Mouse (Mus musculus): ENCODE results near the gene Orai3. TPM values are rescaled to one million over a fixed set of nuclear protein-coding genes. Genes with fewer than 3 reads are reported as not detected.
"Not testable (repeated sequence)": the region's sequence is repeated elsewhere in the genome, so short reads cannot be mapped to it uniquely, and the experiment has no call there.

The Orai3 gene
- 25.8 TPM for polyA plus RNA-seq (2021)

DNA sequence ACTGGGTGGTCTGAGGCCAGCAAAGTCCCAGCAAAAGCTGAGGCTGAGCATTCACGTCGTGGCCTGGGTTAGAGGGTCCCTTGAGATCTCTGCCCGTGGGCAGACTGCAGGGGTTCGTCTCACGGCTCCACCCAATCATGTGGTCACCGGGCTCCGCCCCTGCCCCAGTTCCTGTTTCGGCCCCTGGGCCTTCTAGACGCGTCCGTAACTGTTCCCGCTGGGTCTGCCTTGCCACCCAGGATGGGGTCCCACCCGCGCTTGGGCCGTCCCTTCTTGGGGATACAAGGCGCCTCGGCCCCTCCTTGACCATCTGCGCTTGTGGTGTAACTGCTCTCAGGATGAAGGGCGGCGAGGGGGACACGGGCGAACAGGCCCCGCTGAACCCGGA lies at the start of gene Orai3:
TSS of gene Orai3 (plus strand) at position 165 of the 388 bp plus-strand sequence.
- no peak for TF ChIP-seq CTCF (IDR thresholded peaks at IDR 0.05)
- ChIA-PET POLR2A (interaction anchor here (0.8 to 1.2 kb wide), 2 partner anchors 16 to 31 kb away, joined by 3 to 4 read pairs; partner anchors contain the start of gene Hsd3b7), CTCF (interaction anchor here (1.2 kb wide), 1 partner anchor 31 kb away, joined by 3 read pairs; the partner anchor contains the start of gene Hsd3b7)
- DNase-seq (ENCODE audit: low read depth, low spot score) = no peak
- peak; percentile 71 for ATAC-seq
- no peaks in the 10 kb centered on the region for H3K27me3 ChIP-seq
- in situ Hi-C loops (cut with MboI; ENCODE audit: low pct_unique_long_range_greater_than_20kb) = no loop called here

- ChIA-PET POLR2A (no interaction called here), CTCF (interaction anchor here (1.1 to 1.5 kb wide), 2 partner anchors 51 to 69 kb away, joined by 3 to 6 read pairs; no protein-coding TSS in a partner anchor)
- no peak for TF ChIP-seq CTCF (IDR thresholded peaks at IDR 0.05)
- ATAC-seq = no peak
- no peak for DNase-seq (ENCODE audit: low read depth, low spot score)
- H3K27me3 ChIP-seq = no peaks in the 10 kb centered on the region
- in situ Hi-C loops (cut with MboI; ENCODE audit: low pct_unique_long_range_greater_than_20kb) = no loop called here
Measured at GRCm38 (mm10) chr7:127725490-127725889, 44.1 kb upstream of the Orai3 start.

- no peak for DNase-seq (ENCODE audit: low read depth, low spot score)
- TF ChIP-seq CTCF (IDR thresholded peaks at IDR 0.05) = no peak
- in situ Hi-C loops (cut with MboI; ENCODE audit: low pct_unique_long_range_greater_than_20kb) = no loop called here
- no peaks in the 10 kb centered on the region for H3K27me3 ChIP-seq
- POLR2A ChIA-PET = no interaction called here
- CTCF ChIA-PET = interaction anchor here (1.1 kb wide), 1 partner anchor 69 kb away, joined by 3 read pairs; no protein-coding TSS in a partner anchor
- ATAC-seq = no peak
Measured at GRCm38 (mm10) chr7:127725924-127726323, 43.7 kb upstream of the Orai3 start.

GRCm38 (mm10) chr7:127727898-127728297 lies 41.7 kb upstream of the Orai3 start:
- DNase-seq (ENCODE audit: low read depth, low spot score) = no peak
- H3K27me3 ChIP-seq = no peaks in the 10 kb centered on the region
- ATAC-seq = no peak
- in situ Hi-C loops (cut with MboI; ENCODE audit: low pct_unique_long_range_greater_than_20kb) = no loop called here
- CTCF ChIA-PET = no interaction called here
- POLR2A ChIA-PET = no interaction called here
- TF ChIP-seq CTCF (IDR thresholded peaks at IDR 0.05) = no peak

DNA sequence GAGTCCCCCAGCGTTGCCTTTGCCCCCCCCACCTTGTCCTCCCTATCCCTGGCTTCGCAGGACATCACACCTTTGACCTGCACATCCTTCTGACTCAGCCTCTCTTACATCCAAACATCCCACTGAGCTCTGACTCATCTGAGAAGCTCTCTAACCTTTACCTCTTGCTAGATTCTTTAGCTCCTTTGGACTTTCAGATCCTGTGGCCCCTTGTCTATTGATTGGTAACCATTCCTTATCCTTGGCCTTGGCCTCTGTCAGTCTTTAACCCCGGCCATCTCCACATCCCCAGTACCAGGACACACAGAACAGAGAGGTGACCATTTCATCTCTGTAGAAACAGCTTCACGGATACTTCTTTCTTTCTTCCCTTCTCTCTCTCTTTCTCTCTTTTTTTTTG lies 39.4 kb upstream of the Orai3 start:
- ChIA-PET POLR2A (interaction anchor here (0.6 kb wide), 2 partner anchors 45 to 114 kb away, joined by 4 to 7 read pairs; no protein-coding TSS in a partner anchor), CTCF (interaction anchor here (2.4 kb wide), 1 partner anchor 55 kb away, joined by 8 read pairs; no protein-coding TSS in a partner anchor)
- no peaks in the 10 kb centered on the region for H3K27me3 ChIP-seq
- no peak for DNase-seq (ENCODE audit: low read depth, low spot score)
- in situ Hi-C loops (cut with MboI; ENCODE audit: low pct_unique_long_range_greater_than_20kb) = no loop called here
- ATAC-seq = no peak
- no peak for TF ChIP-seq CTCF (IDR thresholded peaks at IDR 0.05)

GRCm38 (mm10) chr7:127732066-127732465 lies 37.5 kb upstream of the Orai3 start, which contains the start of gene Ctf2:
TSS of gene Ctf2 (minus strand) at chr7:127732166.
- ATAC-seq; DNase-seq (ENCODE audit: low read depth, low spot score); H3K27me3 ChIP-seq; POLR2A ChIA-PET; in situ Hi-C loops (cut with MboI; ENCODE audit: low pct_unique_long_range_greater_than_20kb); CTCF ChIA-PET: not testable (repeated sequence)

DNA sequence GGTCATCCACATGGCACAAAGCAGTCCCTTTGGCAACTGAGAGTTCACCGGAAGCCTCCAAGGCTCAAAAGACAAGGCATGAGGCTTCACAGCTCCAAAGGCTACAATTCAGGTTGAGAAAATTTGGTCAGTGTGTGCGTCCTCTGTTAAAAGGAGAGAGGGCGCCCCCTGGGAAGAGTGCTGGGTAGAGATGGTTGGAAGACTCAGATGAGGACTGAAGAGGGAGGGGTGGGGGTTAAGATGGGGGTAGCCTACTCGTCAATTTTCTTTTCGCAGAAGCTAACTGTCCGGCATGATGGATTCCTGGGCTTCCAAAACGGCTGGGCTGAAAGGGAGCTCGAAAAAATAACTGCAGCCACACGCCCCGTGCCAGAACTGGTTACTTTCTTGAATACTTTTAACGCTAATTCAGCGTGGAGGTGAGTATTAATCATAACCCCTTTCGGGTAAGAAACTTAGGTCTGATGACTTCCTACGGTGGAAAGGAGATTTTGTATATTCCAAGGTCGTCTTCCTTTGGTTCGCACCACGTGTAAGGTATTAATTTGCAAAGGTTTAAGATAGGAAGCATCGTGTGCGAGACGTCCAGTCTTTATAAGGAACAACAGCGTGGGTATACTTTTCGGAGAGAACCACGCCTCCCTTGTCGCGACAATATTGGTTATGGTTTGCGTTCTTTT lies 25.1 kb upstream of the Orai3 start, which contains the start of gene Fbxl19:
TSS of gene Fbxl19 (plus strand) at position 178 of the 680 bp plus-strand sequence.
- no peak for TF ChIP-seq CTCF (IDR thresholded peaks at IDR 0.05)
- DNase-seq (ENCODE audit: low read depth, low spot score) = no peak
- no peak for ATAC-seq
- in situ Hi-C loops (cut with MboI; ENCODE audit: low pct_unique_long_range_greater_than_20kb) = loop anchor here (5.0 kb wide), 1 partner anchor 82 kb away; no protein-coding TSS in a partner anchor
- no peaks in the 10 kb centered on the region for H3K27me3 ChIP-seq
- ChIA-PET CTCF (interaction anchor here (0.8 to 2.9 kb wide), 7 partner anchors 15 to 128 kb away, joined by 3 to 33 read pairs (median 4); no protein-coding TSS in a partner anchor), POLR2A (interaction anchor here (0.7 kb wide), 2 partner anchors 13 to 33 kb away, joined by 4 to 5 read pairs; no protein-coding TSS in a partner anchor)

DNA sequence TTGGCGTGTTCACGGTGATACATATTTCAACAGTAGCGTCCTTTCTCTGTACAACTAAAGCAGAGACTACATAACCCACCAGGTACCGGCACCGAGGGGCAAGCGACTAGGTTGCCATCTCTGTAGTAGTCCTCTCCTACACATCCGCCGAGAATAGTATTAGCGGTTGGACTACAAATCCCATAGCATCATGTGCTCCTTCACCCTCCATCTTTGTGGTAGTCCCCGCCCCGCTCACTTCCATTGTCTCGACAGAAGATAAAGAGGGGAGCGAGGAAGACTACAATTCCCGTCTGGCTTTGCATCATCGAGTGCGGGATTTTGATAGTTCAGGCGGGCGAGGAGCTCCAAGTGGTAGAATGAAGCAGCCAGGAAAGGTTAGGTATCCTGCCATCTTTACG lies 24.4 kb upstream of the Orai3 start:
- ATAC-seq (peak; percentile 73), DNase-seq (ENCODE audit: low read depth, low spot score) (peak; percentile 95)
- no peaks in the 10 kb centered on the region for H3K27me3 ChIP-seq
- in situ Hi-C loops (cut with MboI; ENCODE audit: low pct_unique_long_range_greater_than_20kb) = no loop called here
- POLR2A ChIA-PET = interaction anchor here (0.6 to 1.2 kb wide), 2 partner anchors 29 to 70 kb away, joined by 3 to 4 read pairs; no protein-coding TSS in a partner anchor
- CTCF ChIA-PET = interaction anchor here (1.7 to 2.9 kb wide), 3 partner anchors 23 to 71 kb away, joined by 4 to 33 read pairs (median 5); no protein-coding TSS in a partner anchor
- no peak for TF ChIP-seq CTCF (IDR thresholded peaks at IDR 0.05)

DNA sequence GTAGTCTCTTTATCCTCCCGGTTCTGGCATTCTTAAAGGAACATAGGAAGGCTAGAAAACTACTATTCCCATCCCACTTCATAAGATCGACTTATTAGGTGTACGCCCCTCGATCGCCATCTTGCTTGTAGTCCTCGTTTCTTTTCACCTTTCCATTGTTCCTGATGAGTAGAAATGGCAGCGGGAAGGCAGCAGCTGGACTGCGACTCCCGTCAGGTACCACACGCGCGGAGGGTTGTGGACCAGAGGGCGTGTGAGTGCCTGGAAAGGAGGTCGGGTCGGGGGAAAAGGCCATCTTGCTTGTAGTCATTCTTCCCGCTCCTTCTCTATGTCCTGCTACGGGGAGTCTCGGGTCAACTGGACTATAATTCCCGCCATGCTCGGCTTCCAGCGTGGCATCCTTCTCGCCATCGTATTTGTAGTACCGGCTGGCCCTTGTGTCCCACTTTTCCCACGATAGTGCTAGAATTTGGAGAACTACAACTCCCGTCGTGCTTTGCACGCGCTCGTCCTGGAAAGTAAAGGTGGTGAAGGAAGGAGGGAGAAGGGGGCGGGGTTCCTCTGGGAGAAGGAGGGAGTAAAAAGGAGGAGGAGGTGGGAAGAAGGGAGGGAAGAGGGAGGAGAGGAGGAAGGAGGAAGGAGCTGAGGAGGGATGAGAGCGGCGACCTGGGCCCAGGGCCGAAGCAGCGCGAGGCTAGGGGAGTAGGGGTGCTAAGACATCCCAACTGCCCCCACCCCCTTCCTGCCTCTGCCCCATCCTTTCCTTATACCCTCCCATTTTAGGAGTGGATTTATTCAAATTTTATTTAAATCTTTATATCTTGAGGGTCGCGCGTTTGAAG lies 23.7 kb upstream of the Orai3 start:
- peak; percentile 99 for DNase-seq (ENCODE audit: low read depth, low spot score)
- no peaks in the 10 kb centered on the region for H3K27me3 ChIP-seq
- no peak for TF ChIP-seq CTCF (IDR thresholded peaks at IDR 0.05)
- CTCF ChIA-PET = interaction anchor here (1.7 to 2.9 kb wide), 3 partner anchors 24 to 72 kb away, joined by 4 to 33 read pairs (median 5); no protein-coding TSS in a partner anchor
- POLR2A ChIA-PET = interaction anchor here (0.6 to 1.2 kb wide), 2 partner anchors 28 to 71 kb away, joined by 3 to 4 read pairs; no protein-coding TSS in a partner anchor
- in situ Hi-C loops (cut with MboI; ENCODE audit: low pct_unique_long_range_greater_than_20kb) = no loop called here
- ATAC-seq = peak; percentile 73
